Mouse (Mus musculus) liver, adult 2 months (tissue): ENCODE data around the gene Mfn2. TPM values are rescaled to one million over a fixed set of nuclear protein-coding genes. Genes with fewer than 3 reads are reported as not detected.
A peak's percentile ranks its signal among the peaks of the same experiment; 100 is the strongest.

Experiments
- DNase-seq: peaks from one replicate; pipeline ENCODE4 v3.0.0-alpha.2; 2011; ENCODE audit warnings: low read depth, low spot score; ENCODE audit errors: extremely low read depth
- H3K27ac ChIP-seq: fragments of 200-500 bp; replicated peaks from 2 replicates; pipeline ENCODE4 v1.5.1; 2012; ENCODE audit warnings: low read depth, mild to moderate bottlenecking, control low read depth, inconsistent platforms, low read length; ENCODE audit not compliant: insufficient read depth
- H3K27me3 ChIP-seq: fragments of 200-500 bp; 2 replicates; pipeline ENCODE4 v1.6.1; 2012; ENCODE audit warnings: mild to moderate bottlenecking, moderate library complexity, low read length, inconsistent platforms; ENCODE audit not compliant: control insufficient read depth, insufficient read depth
- H3K36me3 ChIP-seq: fragments of 200-500 bp; 2 replicates; pipeline ENCODE4 v1.6.1; 2012; ENCODE audit warnings: low read length, inconsistent platforms; ENCODE audit not compliant: control insufficient read depth, insufficient read depth
- H3K4me1 ChIP-seq: fragments of 200-500 bp; 2 replicates; pipeline ENCODE4 v1.6.1; 2011; ENCODE audit warnings: low read length; ENCODE audit not compliant: control insufficient read depth, insufficient read depth
- H3K4me3 ChIP-seq: fragments of 200-500 bp; 2 replicates; pipeline ENCODE4 v1.5.1; 2011; ENCODE audit warnings: low read depth, mild to moderate bottlenecking, control low read depth, low read length, moderate library complexity; ENCODE audit not compliant: insufficient read depth
- H3K79me2 ChIP-seq: fragments of 200-500 bp; 2 replicates; pipeline ENCODE4 v1.6.1; 2012; ENCODE audit warnings: inconsistent platforms, mild to moderate bottlenecking, low read length, moderate library complexity; ENCODE audit not compliant: control insufficient read depth, insufficient read depth
- H3K9ac ChIP-seq: fragments of 200-500 bp; 2 replicates; pipeline ENCODE4 v1.6.1; 2012; ENCODE audit warnings: low read depth, mild to moderate bottlenecking, control low read depth, inconsistent platforms, low read length
- CTCF ChIP-seq: fragments of 200-500 bp; IDR thresholded peaks from 2 replicates; pipeline ENCODE4 v1.5.1; 2011; ENCODE audit warnings: low read depth, low read length, control low read depth
- POLR2A ChIP-seq: fragments of 200-500 bp; IDR thresholded peaks from 2 replicates; pipeline ENCODE4 v1.6.1; 2011; ENCODE audit warnings: low read length, control low read depth; ENCODE audit not compliant: insufficient read depth; ENCODE audit errors: extremely low read depth
- WGBS: fragments of 180-500 bp; shearing (Covaris S2); methylation state at CpG from one replicate; pipeline ENCODE4 v1.1.7; 2018; 5-methylcytosine and 5-hydroxymethylcytosine counted together
- polyA plus RNA-seq: library from polyadenylated mRNA; depleted of rRNA; stranded (reverse); fragments of >200 nt; gene quantifications from 2 replicates; pipeline ENCODE4 v1.2.3, GENCODE M21; 2012; rRNA removed
- total RNA-seq: library from RNA; depleted of rRNA; stranded (reverse); fragments of >200 nt; gene quantifications from 2 replicates; pipeline ENCODE4 v1.2.3, GENCODE M21; 2014; rRNA removed

Gene Mfn2
- 36.6 and 37.7 TPM in 2 replicates for total RNA-seq
- polyA plus RNA-seq, result 49.4 and 50.3 TPM in 2 replicates

DNA sequence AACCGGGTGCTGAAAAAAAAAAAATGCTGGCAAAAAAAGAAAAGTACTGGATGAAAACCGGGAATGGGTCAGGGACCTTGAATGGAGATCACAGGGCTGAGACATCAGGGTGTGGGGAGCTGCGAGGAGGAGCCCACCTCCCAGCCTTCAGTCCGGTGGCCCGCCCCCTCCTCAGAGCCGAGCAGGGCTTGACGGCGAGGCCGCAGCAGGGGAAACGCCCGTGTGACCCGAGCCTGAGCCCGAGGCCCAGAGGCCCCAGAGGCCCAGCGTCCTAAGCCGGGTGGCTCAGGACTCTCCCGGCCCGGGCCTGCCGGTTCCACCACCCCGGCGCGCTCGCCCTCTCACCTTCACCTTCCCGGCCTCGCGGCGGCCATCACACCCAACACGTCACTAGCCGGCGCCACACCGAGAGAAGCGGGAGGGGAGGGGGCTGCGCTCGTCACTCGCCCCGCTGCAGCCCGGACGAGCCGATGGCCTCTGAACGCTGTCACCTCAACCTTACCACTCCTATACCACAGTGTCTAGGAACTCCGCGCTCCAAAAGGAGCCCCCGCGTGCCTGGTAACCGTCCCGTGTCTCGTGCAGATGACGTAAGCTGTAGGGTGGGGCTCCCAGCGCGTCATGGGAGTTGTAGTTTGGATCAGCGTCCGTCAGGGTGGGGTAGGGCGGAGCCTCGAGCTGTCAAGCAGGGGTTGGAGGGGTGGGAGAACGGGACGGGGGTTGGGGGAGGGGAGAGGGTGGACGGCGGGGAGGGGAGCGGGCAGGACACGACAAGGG lies at the start of gene Mfn2:
Gene Mfn2 (minus strand): TSS at position 392 of the 777 bp plus-strand sequence.
- Histone ChIP-seq H3K4me3 (peak within 1 kb of the TSS; percentile 92), H3K27me3 (no peaks in the 10 kb centered on the region), H3K36me3 (peaks cover 11% of the 10 kb centered on the region), H3K27ac (peak within 1 kb of the TSS; percentile 98), H3K9ac (peak within 1 kb of the TSS; percentile 96), H3K4me1 (peaks cover 20% of the 10 kb centered on the region), H3K79me2 (peaks cover 25% of the 10 kb centered on the region; the same call in 1 of the 2 replicates)
- DNase-seq, result no peak
- TF ChIP-seq POLR2A (peak; percentile 53; the same call in 1 of the 2 replicates), CTCF (no peak)
- WGBS, result under 1% methylated on average over 59 of the region's 59 CpGs

DNA sequence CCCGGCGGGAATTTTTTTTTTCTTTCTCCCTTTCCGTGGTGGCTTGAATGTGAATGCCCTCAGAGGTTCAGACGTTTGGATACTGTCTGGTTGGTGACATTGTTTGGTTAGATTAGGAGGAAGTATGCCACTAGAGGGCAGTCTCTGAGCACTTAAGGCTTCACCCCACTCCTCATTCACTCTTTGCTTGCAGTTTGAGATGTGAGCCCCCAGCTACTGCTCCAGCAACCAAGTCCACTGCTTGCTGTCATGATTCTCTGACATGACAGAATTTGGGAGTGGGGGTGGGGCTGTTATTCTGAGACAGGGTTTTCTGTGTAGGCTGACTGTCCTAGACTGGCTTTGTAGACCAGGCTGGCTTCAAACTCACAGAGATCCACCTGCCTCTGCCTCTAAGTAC lies 49.1 kb upstream of the Mfn2 start:
- no peaks in the 10 kb centered on the region for H3K27me3 ChIP-seq
- no peaks in the 10 kb centered on the region for H3K4me1 ChIP-seq
- DNase-seq, result peak; percentile 32
- H3K36me3 ChIP-seq, result no peaks in the 10 kb centered on the region; the same call in 1 of the 2 replicates
- 6% methylated on average over 4 of the region's 4 CpGs for WGBS
- H3K27ac ChIP-seq, result no peak overlapping the region
- no peak overlapping the region for H3K4me3 ChIP-seq
- H3K9ac ChIP-seq, result no peak overlapping the region
- no peaks in the 10 kb centered on the region for H3K79me2 ChIP-seq
- TF ChIP-seq CTCF, result peak; percentile 30
- TF ChIP-seq POLR2A, result no peak

DNA sequence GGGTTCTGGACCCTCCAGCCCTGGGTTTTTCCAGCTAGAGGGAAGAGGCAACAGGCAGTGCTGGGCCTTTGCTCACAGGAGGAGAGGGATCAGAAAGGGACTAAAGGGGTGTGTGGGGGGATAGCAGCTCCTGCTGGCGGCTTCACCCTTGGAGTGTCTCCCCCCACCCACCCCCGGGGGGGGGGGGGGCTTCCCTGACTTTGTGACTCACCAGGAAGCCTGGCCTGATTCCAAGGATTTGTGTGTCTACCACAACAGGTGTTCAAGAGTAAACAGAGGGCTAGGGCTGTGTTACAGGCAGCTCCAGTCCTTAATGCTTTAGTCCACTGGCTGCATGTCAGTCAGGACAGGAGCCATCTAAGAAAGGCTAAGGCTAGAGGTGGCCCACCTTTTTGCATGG lies 43.0 kb upstream of the Mfn2 start:
- no peak overlapping the region for H3K9ac ChIP-seq
- DNase-seq, result no peak
- 48% methylated on average over 2 of the region's 2 CpGs for WGBS
- TF ChIP-seq POLR2A (no peak), CTCF (no peak)
- no peak overlapping the region for H3K27ac ChIP-seq
- no peaks in the 10 kb centered on the region for H3K27me3 ChIP-seq
- H3K36me3 ChIP-seq, result peaks cover 11% of the 10 kb centered on the region; the same call in 1 of the 2 replicates
- H3K4me3 ChIP-seq, result no peak overlapping the region
- H3K4me1 ChIP-seq, result peaks cover 8% of the 10 kb centered on the region; the same call in 1 of the 2 replicates
- peaks cover 4% of the 10 kb centered on the region; the same call in 1 of the 2 replicates for H3K79me2 ChIP-seq

DNA sequence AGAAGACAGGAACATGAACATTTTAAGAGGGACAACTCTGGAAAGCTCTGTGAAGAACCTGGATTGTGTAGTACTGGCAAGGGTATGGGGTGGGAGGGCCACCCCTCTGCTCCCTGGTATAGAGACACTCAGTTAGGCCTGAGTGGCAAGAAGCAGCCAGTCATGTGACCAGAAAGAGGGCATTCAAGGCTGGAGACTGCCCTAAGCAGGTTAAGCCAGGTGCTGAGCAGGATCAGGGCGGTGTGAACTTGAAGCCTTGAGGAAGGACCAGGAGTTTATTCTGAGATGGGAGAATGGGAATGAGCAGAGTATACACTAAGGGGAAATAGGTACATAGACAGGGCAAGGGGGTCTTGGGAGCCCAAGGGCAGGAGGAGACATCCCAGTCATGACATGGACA lies 38.5 kb upstream of the Mfn2 start:
- H3K27ac ChIP-seq, result no peak overlapping the region
- H3K4me1 ChIP-seq, result peaks cover 26% of the 10 kb centered on the region
- H3K9ac ChIP-seq, result no peak overlapping the region
- TF ChIP-seq POLR2A, result no peak
- no peak for TF ChIP-seq CTCF
- DNase-seq, result no peak
- peaks cover 16% of the 10 kb centered on the region for H3K79me2 ChIP-seq
- peaks cover 11% of the 10 kb centered on the region; the same call in 1 of the 2 replicates for H3K36me3 ChIP-seq
- H3K4me3 ChIP-seq, result no peak overlapping the region
- H3K27me3 ChIP-seq, result no peaks in the 10 kb centered on the region
- 93% methylated on average over 1 of the region's 1 CpGs for WGBS

DNA sequence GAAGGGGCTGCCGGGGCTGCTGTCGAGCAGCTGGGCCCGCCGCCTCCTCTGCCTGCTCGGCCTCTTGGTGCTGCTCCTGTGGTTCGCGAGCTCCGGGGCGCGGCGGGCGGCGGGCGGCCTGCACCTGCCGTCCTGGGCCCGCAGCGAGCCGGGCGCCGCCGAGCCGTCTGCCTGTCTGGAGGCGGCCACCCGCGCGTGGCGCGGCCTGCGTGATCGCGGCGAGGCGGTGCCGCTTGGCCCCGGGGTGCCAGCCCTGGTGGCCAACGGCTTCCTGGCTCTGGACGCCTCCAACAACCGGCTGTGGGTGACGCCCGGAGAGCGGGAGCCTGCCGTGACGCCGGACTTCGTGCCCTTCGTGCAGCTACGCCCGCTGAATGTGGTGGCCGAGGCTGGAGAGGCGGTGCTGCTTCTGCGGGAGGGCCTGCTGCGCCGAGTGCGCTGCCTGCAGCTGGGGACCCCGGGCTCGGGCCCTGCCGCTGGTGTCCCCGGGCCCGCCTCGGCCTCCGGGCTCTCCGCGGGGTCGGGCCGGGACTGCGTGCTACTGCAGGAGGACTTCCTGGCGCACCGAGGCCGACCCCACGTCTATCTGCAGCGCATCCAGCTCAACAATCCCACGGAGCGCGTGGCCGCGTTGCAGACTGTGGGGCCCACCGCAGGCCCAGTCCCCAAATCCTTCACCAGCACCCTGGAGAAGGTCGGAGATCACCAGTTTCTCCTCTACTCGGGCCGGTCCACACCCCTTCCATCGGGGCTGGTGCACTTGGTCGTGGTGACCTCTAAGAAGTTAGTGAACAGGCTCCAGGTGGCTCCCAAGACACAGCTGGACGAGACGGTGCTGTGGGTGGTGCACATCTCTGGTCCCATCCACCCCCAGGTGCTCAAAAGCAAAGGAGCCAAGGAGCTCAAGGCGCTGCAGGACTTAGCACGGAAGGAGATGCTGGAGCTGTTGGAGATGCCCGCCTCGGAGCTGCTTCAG lies 36.8 kb upstream of the Mfn2 start:
- Histone ChIP-seq H3K27me3 (no peaks in the 10 kb centered on the region), H3K4me1 (peaks cover 26% of the 10 kb centered on the region), H3K27ac (peak overlapping the region; percentile 34; the same call in 1 of the 2 replicates), H3K36me3 (peaks cover 10% of the 10 kb centered on the region; the same call in 1 of the 2 replicates), H3K4me3 (peak overlapping the region; percentile 75), H3K79me2 (peaks cover 18% of the 10 kb centered on the region), H3K9ac (peak overlapping the region; percentile 87)
- TF ChIP-seq CTCF, result no peak
- peak; percentile 12 for DNase-seq
- 6% methylated on average over 85 of the region's 88 CpGs for WGBS
